ENCODE assay signal across 8 mouse cellular contexts in genomic region chr5:53212782-53213710, GRCm38 (mm10). TPM values are rescaled to one million over a fixed set of nuclear protein-coding genes. Genes with fewer than 3 reads are reported as not detected.
DNase-seq lines count a peak whose midpoint lies in the region; ATAC-seq lines count a peak whose summit lies in the region.

No protein-coding gene starts in this region.

- H3K27me3 ChIP-seq in midbrain, embryonic 12.5 days = peaks cover 34% of the 10 kb centered on the region

- peak; percentile 31 for ATAC-seq in granulocyte monocyte progenitor cell, adult 5-6 weeks (replicated peaks; ENCODE audit: poor library complexity, severe bottlenecking)
- ATAC-seq in midbrain, embryonic 12.5 days (ENCODE audit: low FRiP score, low read depth) = peak; percentile 69

- peak overlapping the region; percentile 76 for H3K9ac ChIP-seq in midbrain, embryonic 12.5 days (replicated peaks)

- peaks cover 23% of the 10 kb centered on the region for H3K4me1 ChIP-seq in midbrain, embryonic 12.5 days

- peak; percentile 38 for DNase-seq in urinary bladder, adult 2 months (ENCODE audit: low spot score)
- DNase-seq in urinary bladder, postnatal 10 days (ENCODE audit: low spot score) = no peak
- DNase-seq in cerebellum, postnatal 14 days = peak; percentile 80 to 85
- peak; percentile 53 to 67 for DNase-seq in kidney, postnatal 4 days
- peak; percentile 46 for DNase-seq in thymus, postnatal 4 days
- no peak for DNase-seq in left cerebral cortex, adult 11 months (ENCODE audit: low spot score)

- no peaks in the 10 kb centered on the region for H3K9me3 ChIP-seq in midbrain, embryonic 12.5 days

- peak overlapping the region; percentile 70 for H3K4me3 ChIP-seq in midbrain, embryonic 12.5 days

- WGBS in midbrain, embryonic 12.5 days = 1% methylated on average over 36 of the region's 99 CpGs

- peak overlapping the region; percentile 99 for H3K4me2 ChIP-seq in midbrain, embryonic 12.5 days (replicated peaks)

- H3K36me3 ChIP-seq in midbrain, embryonic 12.5 days = no peaks in the 10 kb centered on the region

- peak overlapping the region; percentile 46; the same call in 1 of the 2 replicates for H3K27ac ChIP-seq in midbrain, embryonic 12.5 days (replicated peaks)

RNA-seq across cellular contexts. Expression of gene Sel1l3, which starts 0.7 kb away (rescaled TPM):
- 6.6 and 7.8 TPM in 2 replicates for polyA plus RNA-seq in urinary bladder, adult 2 months (2012; rRNA removed)
- total RNA-seq in granulocyte monocyte progenitor cell, adult 5-6 weeks (2014; fragmentation: Nextera tagmentation) = not detected in 2 replicates
- total RNA-seq in granulocyte monocyte progenitor cell, adult 5-6 weeks (2017) = not detected in 2 replicates
- 2.5 and 2.9 TPM in 2 replicates for polyA plus RNA-seq in midbrain, embryonic 12.5 days (2016; fragmentation: Nextera tagmentation; extraction: Ambion mirVana)

RNA-seq across cellular contexts. Expression of gene Smim20, which starts 53.8 kb away (rescaled TPM):
- polyA plus RNA-seq in urinary bladder, adult 2 months (2012; rRNA removed) = 70.4 and 82.8 TPM in 2 replicates
- total RNA-seq in granulocyte monocyte progenitor cell, adult 5-6 weeks (2014; fragmentation: Nextera tagmentation) = 51.4 and 54.4 TPM in 2 replicates
- 48.3 and 57.0 TPM in 2 replicates for total RNA-seq in granulocyte monocyte progenitor cell, adult 5-6 weeks (2017)
- 71.0 and 72.5 TPM in 2 replicates for polyA plus RNA-seq in midbrain, embryonic 12.5 days (2016; fragmentation: Nextera tagmentation; extraction: Ambion mirVana)

Comparison
In these comparisons a context has a peak if more than half of its experiments do, and no peak if none do; other contexts are left out.
1. DNase-seq: peak in urinary bladder, adult 2 months (single experiment), cerebellum, postnatal 14 days (2 of 2), kidney, postnatal 4 days (2 of 2) and thymus, postnatal 4 days (single experiment); none in urinary bladder, postnatal 10 days (single experiment) and left cerebral cortex, adult 11 months (single experiment).